Mouse (Mus musculus) gastrocnemius, adult 2 months (tissue): ENCODE results near the gene Ttll11. TPM values are rescaled to one million over a fixed set of nuclear protein-coding genes. Genes with fewer than 3 reads are reported as not detected.

ENCODE experiments used
- DNase-seq: peaks from one replicate; pipeline ENCODE4 v3.0.0; 2022
- H3K27ac ChIP-seq: fragments of 200-600 bp; 2 replicates; pipeline ENCODE4 v1.8.1; 2022; ENCODE audit warnings: mild to moderate bottlenecking
- H3K4me3 ChIP-seq: fragments of 200-600 bp; 2 replicates; pipeline ENCODE4 v1.8.1; 2022; ENCODE audit warnings: mild to moderate bottlenecking, moderate library complexity
- CTCF ChIP-seq: fragments of 200-600 bp; IDR thresholded peaks from 2 replicates; pipeline ENCODE4 v1.8.1; 2022; ENCODE audit warnings: antibody characterized with exemption, mild to moderate bottlenecking, moderate library complexity
- intact Hi-C: fragments of 180-260 bp; cut with DNase I; formaldehyde crosslinking; loops from one replicate; pipeline ENCODE4 v1.15.1; 2025
- total RNA-seq, 2 experiments: library from RNA; stranded (reverse); gene quantifications; 2 replicates each; pipeline ENCODE4 v1.2.3; 2021

The Ttll11 gene
- total RNA-seq, 2 experiments from 2014 or later = 3.0 to 3.4 TPM

DNA sequence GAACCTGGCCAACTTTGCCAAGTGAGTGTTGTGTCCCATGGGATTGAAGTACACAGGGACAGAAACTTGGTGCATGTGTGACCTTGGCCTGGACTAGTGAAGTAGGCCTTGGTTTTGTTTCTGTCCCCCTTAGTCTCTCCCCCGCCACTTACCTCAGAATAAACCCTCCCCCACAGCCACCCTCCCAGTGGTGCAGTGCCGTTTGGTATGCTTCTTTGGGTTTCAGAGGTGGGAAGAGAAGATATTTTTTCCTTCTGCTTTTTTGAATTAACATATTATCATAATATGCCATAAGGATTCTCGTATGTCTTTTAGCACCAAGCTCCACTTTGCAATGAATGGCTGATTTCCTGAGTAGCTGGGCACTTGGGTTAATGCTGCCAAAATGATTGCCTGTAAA, 264.2 kb downstream of the Ttll11 start:
- DNase-seq = no peak
- intact Hi-C loops = loop anchor here (1.0 kb wide), 1 partner anchor 55 kb away; no protein-coding TSS in a partner anchor
- Histone ChIP-seq H3K4me3 (no peak overlapping the region), H3K27ac (no peak overlapping the region)
- TF ChIP-seq CTCF = no peak

DNA sequence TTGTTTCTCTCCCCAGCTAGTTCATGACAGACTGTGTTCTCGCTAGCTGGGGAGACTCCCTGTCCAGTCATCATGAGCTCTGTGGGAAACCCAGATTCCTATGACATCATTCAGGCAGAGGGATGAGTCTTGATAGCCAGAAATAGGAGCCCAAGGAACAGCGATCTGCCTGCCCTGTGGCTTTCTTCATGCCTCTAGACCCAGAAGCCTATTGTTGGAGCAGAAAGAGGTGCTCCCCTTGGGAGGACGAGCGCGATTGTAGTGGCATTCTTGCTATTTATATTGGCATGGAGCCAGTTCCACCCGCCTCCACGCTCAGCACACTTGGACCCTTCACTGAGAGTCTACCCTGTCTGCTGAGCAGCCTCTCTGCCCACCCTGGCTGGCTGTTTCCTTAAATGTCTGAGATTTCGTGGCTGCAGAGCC, 265.0 kb downstream of the Ttll11 start:
- Histone ChIP-seq H3K27ac (peak overlapping the region; percentile 67), H3K4me3 (no peak overlapping the region)
- DNase-seq = no peak
- intact Hi-C loops = loop anchor here (1.0 kb wide), 1 partner anchor 54 kb away; no protein-coding TSS in a partner anchor
- no peak for TF ChIP-seq CTCF

DNA sequence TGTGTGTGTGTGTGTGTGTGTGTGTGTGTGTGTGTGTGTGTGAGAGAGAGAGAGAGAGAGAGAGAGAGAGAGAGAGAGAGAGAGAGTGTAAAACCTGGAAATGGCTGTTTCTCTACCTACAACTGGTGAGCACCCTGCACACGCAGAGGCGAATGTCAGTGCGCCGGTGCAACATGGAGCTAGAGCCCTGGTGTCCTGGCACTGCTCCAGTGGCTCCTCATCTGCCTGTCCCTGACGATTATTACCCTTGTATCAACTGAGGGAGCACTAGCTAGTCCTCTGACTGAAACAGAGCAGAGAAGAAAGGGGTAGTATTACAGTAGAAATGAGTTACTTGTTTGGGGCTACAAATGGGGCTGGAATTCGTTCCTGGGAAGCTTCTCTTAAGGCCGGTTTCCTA, 266.3 kb downstream of the Ttll11 start:
- TF ChIP-seq CTCF = no peak
- DNase-seq = no peak
- intact Hi-C loops = no loop called here
- H3K4me3 ChIP-seq = no peak overlapping the region
- H3K27ac ChIP-seq = no peak overlapping the region

DNA sequence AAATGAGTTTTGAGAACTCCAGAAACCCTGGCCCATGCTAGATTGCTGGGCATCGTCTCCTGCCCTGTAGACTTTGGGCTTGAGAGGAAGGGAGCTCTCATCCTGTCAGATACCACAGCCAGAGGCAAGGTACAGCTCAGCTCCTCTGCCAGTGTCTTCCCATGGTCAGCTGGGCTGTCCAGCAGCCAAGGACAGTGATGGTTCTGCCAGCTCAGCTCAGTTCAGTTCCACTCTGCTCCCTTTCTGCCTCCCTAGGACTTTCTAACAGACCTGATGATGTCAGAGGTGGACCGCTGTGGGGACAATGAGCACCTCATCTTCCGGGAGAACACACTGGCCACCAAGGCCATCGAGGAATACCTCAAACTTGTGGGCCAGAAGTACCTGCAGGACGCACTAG, 267.1 kb downstream of the Ttll11 start:
- no peak overlapping the region for H3K4me3 ChIP-seq
- intact Hi-C loops = no loop called here
- H3K27ac ChIP-seq = 0 out of 2 replicates have a peak overlapping the region, but pooled peaks have one; percentile 3
- TF ChIP-seq CTCF = no peak
- peak; percentile 65 for DNase-seq

DNA sequence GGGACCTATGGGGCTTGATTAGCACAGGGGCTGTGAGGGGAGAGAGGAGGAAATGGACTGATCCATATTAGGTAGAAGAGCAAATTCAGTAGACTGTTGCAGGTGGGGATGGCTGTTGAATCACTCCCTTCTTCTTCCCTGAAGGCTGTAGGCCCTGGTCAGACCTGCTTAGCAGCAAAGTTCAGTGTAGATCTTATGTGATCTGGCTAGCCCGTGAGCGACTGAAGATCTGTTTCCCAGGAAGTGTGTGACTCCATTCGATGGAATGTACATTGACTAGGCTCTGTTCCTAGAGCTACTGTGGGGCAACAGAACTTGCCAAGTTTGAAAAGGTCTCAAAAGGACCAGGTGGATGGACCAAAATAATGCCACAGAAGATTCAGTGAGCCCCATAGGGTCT, 276.5 kb downstream of the Ttll11 start:
- DNase-seq = no peak
- intact Hi-C loops = no loop called here
- H3K27ac ChIP-seq = peak overlapping the region; percentile 84
- TF ChIP-seq CTCF = no peak
- H3K4me3 ChIP-seq = no peak overlapping the region

DNA sequence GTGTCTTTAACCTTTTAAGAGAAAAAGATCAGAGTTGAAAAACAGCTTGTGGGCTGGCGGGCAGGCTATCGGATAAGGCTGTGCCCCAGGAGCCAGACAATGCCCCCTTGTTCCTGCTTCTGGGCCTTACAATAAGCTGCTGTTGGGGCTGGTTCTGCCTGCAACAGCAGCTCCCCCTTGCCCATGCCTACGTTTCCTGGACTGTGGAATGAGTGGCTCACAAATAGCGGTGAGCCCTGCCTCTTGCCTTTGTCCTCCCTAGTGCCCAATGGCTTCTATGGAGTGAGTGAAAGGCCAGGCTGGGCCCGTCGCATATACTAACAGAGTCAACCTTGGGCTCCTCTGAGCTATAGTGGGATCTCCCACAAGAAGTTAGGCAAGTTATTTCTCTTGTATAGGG, 277.1 kb downstream of the Ttll11 start:
- H3K4me3 ChIP-seq = no peak overlapping the region
- peak overlapping the region; percentile 84 for H3K27ac ChIP-seq
- no peak for TF ChIP-seq CTCF
- intact Hi-C loops = no loop called here
- no peak for DNase-seq

DNA sequence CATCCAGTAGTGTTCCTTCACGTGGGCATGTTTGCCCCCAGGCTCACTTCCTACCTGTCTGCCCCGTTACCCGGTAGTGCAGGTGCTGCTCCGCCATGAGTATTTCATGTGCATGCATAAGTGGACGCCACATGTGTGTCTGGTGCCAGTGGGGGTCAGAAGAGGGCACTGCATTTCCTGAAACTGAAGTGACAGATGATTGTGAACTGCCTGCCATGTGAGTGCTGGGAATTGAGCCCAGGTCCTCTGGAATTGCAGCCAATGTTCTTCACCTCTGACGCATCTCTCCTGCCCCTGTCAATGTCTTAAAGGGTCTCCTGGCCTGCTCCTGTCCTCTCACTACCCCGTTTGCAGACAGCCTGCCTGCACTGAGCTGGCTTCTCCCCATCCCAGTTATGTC, 277.7 kb downstream of the Ttll11 start:
- DNase-seq = no peak
- no peak for TF ChIP-seq CTCF
- intact Hi-C loops = no loop called here
- H3K4me3 ChIP-seq = no peak overlapping the region
- H3K27ac ChIP-seq = peak overlapping the region; percentile 84

Other genes starting within 250 kb of the Ttll11 start
- 100 to 1,000 TPM; 298 to 413 TPM for gene Ndufa8, start 69.5 kb upstream of the Ttll11 start, total RNA-seq
- gene Morn5, start 69.5 kb upstream of the Ttll11 start, total RNA-seq = not detected
- gene Lhx6, start 125.5 kb upstream of the Ttll11 start, total RNA-seq = 1 to 10 TPM; 1.6 to 2.6 TPM
- gene Mrrf, start 156.5 kb upstream of the Ttll11 start, total RNA-seq = 10 to 100 TPM; 15.8 to 16.7 TPM
- 10 to 100 TPM; 31.9 to 33.5 TPM for gene Rbm18, start 156.9 kb upstream of the Ttll11 start, total RNA-seq